Mouse (Mus musculus): ENCODE results near the gene Mfn2.

GRCm38 (mm10) chr4:147881792-147882191 lies 22.7 kb downstream of the Mfn2 start:
- TF ChIP-seq MYC (IDR thresholded peaks at IDR 0.05; ENCODE audit: low read depth, low read length), result no peak
- TF ChIP-seq HCFC1 (IDR thresholded peaks at IDR 0.05; ENCODE audit: low read depth, low read length), result no peak
- no peak for TF ChIP-seq KAT2A (IDR thresholded peaks at IDR 0.05; ENCODE audit: insufficient replicate concordance, low read length)
- no peak for TF ChIP-seq POLR2A (IDR thresholded peaks at IDR 0.05; ENCODE audit: low read depth, low read length)
- no peak for TF ChIP-seq CTCF (conservative IDR thresholded peaks at IDR 0.05 in 1 of 2, IDR thresholded peaks at IDR 0.05 in 1 of 2; ENCODE audit: low read depth in 2 of 2, low read length in 2 of 2)
- TF ChIP-seq NELFE (IDR thresholded peaks at IDR 0.05; ENCODE audit: low read depth, low read length), result no peak
- TF ChIP-seq MAX (IDR thresholded peaks at IDR 0.05; ENCODE audit: low read length), result no peak
- no peak for TF ChIP-seq RAD21 (IDR thresholded peaks at IDR 0.05; ENCODE audit: low read depth, low read length)
- TF ChIP-seq MXI1 (IDR thresholded peaks at IDR 0.05; ENCODE audit: low read depth, low read length), result no peak
- TF ChIP-seq TCF12 (IDR thresholded peaks at IDR 0.05; ENCODE audit: low read depth, low read length), result no peak

Data from CH12.LX (cell line).